Mouse (Mus musculus): Measurements from ENCODE around the gene Gpr19. TPM values are rescaled to one million over a fixed set of nuclear protein-coding genes. Genes with fewer than 3 reads are reported as not detected.

The Gpr19 gene
- total and polyA plus RNA-seq, 2 experiments from 2014 or later, result 33.2 to 38.6 TPM

GRCm38 (mm10) chr6:134934305-134934704 lies 35.9 kb upstream of the Gpr19 start:
- no peak for DNase-seq
- H3K9me3 ChIP-seq (ENCODE audit: low read length), result no peaks in the 10 kb centered on the region
- WGBS, result 89% methylated on average over 5 of the region's 5 CpGs
- H3K36me3 ChIP-seq (ENCODE audit: insufficient read depth), result no peaks in the 10 kb centered on the region
- no peak overlapping the region for H3K27ac ChIP-seq (ENCODE audit: low read depth, low read length)
- no peaks in the 10 kb centered on the region for H3K27me3 ChIP-seq (ENCODE audit: insufficient read depth, low read length)
- ATAC-seq, result no peak
- no peak for TF ChIP-seq CTCF (IDR thresholded peaks at IDR 0.05; ENCODE audit: low read depth)
- no peaks in the 10 kb centered on the region for H3K4me1 ChIP-seq (ENCODE audit: insufficient read depth)
- H3K4me3 ChIP-seq (ENCODE audit: low read depth, low read length), result no peak overlapping the region
- H3K9ac ChIP-seq, result no peak overlapping the region
- no peak overlapping the region for H3K4me2 ChIP-seq (ENCODE audit: low read depth)

GRCm38 (mm10) chr6:134933207-134933558 lies 34.8 kb upstream of the Gpr19 start:
- Histone ChIP-seq H3K27me3 (ENCODE audit: insufficient read depth, low read length) (no peaks in the 10 kb centered on the region), H3K4me3 (ENCODE audit: low read depth, low read length) (no peak overlapping the region), H3K9ac (no peak overlapping the region), H3K4me2 (ENCODE audit: low read depth) (peak overlapping the region; percentile 28; the same call in 1 of the 2 replicates), H3K36me3 (ENCODE audit: insufficient read depth) (no peaks in the 10 kb centered on the region), H3K27ac (ENCODE audit: low read depth, low read length) (no peak overlapping the region), H3K9me3 (ENCODE audit: low read length) (no peaks in the 10 kb centered on the region), H3K4me1 (ENCODE audit: insufficient read depth) (no peaks in the 10 kb centered on the region)
- ATAC-seq (no peak), DNase-seq (no peak)
- TF ChIP-seq CTCF (IDR thresholded peaks at IDR 0.05; ENCODE audit: low read depth), result no peak
- WGBS, result 79% methylated on average over 2 of the region's 2 CpGs

- TF ChIP-seq CTCF (IDR thresholded peaks at IDR 0.05; ENCODE audit: low read depth), result no peak
- no peak overlapping the region for H3K27ac ChIP-seq (ENCODE audit: low read depth, low read length)
- 60% methylated on average over 12 of the region's 12 CpGs for WGBS
- peak overlapping the region; percentile 28 for H3K4me2 ChIP-seq (ENCODE audit: low read depth)
- ATAC-seq, result no peak
- no peak overlapping the region for H3K9ac ChIP-seq
- no peaks in the 10 kb centered on the region for H3K36me3 ChIP-seq (ENCODE audit: insufficient read depth)
- no peak overlapping the region for H3K4me3 ChIP-seq (ENCODE audit: low read depth, low read length)
- H3K27me3 ChIP-seq (ENCODE audit: insufficient read depth, low read length), result no peaks in the 10 kb centered on the region
- H3K4me1 ChIP-seq (ENCODE audit: insufficient read depth), result no peaks in the 10 kb centered on the region
- no peaks in the 10 kb centered on the region for H3K9me3 ChIP-seq (ENCODE audit: low read length)
- DNase-seq, result no peak
Observed at GRCm38 (mm10) chr6:134932486-134933206, 34.3 kb upstream of the Gpr19 start.

- H3K9ac ChIP-seq, result no peak overlapping the region
- H3K4me3 ChIP-seq (ENCODE audit: low read depth, low read length), result no peak overlapping the region
- H3K4me2 ChIP-seq (ENCODE audit: low read depth), result 0 out of 2 replicates have a peak overlapping the region, but pooled peaks have one; percentile 3
- no peaks in the 10 kb centered on the region for H3K36me3 ChIP-seq (ENCODE audit: insufficient read depth)
- no peak overlapping the region for H3K27ac ChIP-seq (ENCODE audit: low read depth, low read length)
- WGBS, result 62% methylated on average over 3 of the region's 3 CpGs
- DNase-seq (no peak), ATAC-seq (no peak)
- H3K4me1 ChIP-seq (ENCODE audit: insufficient read depth), result no peaks in the 10 kb centered on the region
- no peaks in the 10 kb centered on the region for H3K9me3 ChIP-seq (ENCODE audit: low read length)
- no peak for TF ChIP-seq CTCF (IDR thresholded peaks at IDR 0.05; ENCODE audit: low read depth)
- no peaks in the 10 kb centered on the region for H3K27me3 ChIP-seq (ENCODE audit: insufficient read depth, low read length)
Observed at GRCm38 (mm10) chr6:134931146-134931545, 32.8 kb upstream of the Gpr19 start.

GRCm38 (mm10) chr6:134930383-134930782 lies 32.0 kb upstream of the Gpr19 start:
- WGBS, result 53% methylated on average over 7 of the region's 7 CpGs
- Histone ChIP-seq H3K27ac (ENCODE audit: low read depth, low read length) (no peak overlapping the region), H3K27me3 (ENCODE audit: insufficient read depth, low read length) (no peaks in the 10 kb centered on the region), H3K4me1 (ENCODE audit: insufficient read depth) (no peaks in the 10 kb centered on the region), H3K4me2 (ENCODE audit: low read depth) (peak overlapping the region; percentile 26), H3K9ac (no peak overlapping the region), H3K4me3 (ENCODE audit: low read depth, low read length) (no peak overlapping the region), H3K36me3 (ENCODE audit: insufficient read depth) (no peaks in the 10 kb centered on the region), H3K9me3 (ENCODE audit: low read length) (no peaks in the 10 kb centered on the region)
- DNase-seq, result no peak
- TF ChIP-seq CTCF (IDR thresholded peaks at IDR 0.05; ENCODE audit: low read depth), result no peak
- ATAC-seq, result no peak

GRCm38 (mm10) chr6:134929926-134930325 lies 31.5 kb upstream of the Gpr19 start:
- no peaks in the 10 kb centered on the region for H3K36me3 ChIP-seq (ENCODE audit: insufficient read depth)
- peak overlapping the region; percentile 61; the same call in 1 of the 2 replicates for H3K4me3 ChIP-seq (ENCODE audit: low read depth, low read length)
- peak overlapping the region; percentile 26 for H3K4me2 ChIP-seq (ENCODE audit: low read depth)
- TF ChIP-seq CTCF (IDR thresholded peaks at IDR 0.05; ENCODE audit: low read depth), result no peak
- no peak overlapping the region for H3K27ac ChIP-seq (ENCODE audit: low read depth, low read length)
- H3K27me3 ChIP-seq (ENCODE audit: insufficient read depth, low read length), result no peaks in the 10 kb centered on the region
- no peak for DNase-seq
- WGBS, result 25% methylated on average over 4 of the region's 4 CpGs
- H3K9ac ChIP-seq, result peak overlapping the region; percentile 25; the same call in 1 of the 2 replicates
- no peak for ATAC-seq
- H3K4me1 ChIP-seq (ENCODE audit: insufficient read depth), result no peaks in the 10 kb centered on the region
- H3K9me3 ChIP-seq (ENCODE audit: low read length), result no peaks in the 10 kb centered on the region

GRCm38 (mm10) chr6:134928889-134929310 lies 30.5 kb upstream of the Gpr19 start:
- H3K27ac ChIP-seq (ENCODE audit: low read depth, low read length), result 0 out of 2 replicates have a peak overlapping the region, but pooled peaks have one; percentile 90
- no peaks in the 10 kb centered on the region for H3K4me1 ChIP-seq (ENCODE audit: insufficient read depth)
- H3K9me3 ChIP-seq (ENCODE audit: low read length), result no peaks in the 10 kb centered on the region
- DNase-seq, result no peak
- no peak for TF ChIP-seq CTCF (IDR thresholded peaks at IDR 0.05; ENCODE audit: low read depth)
- under 1% methylated on average over 15 of the region's 15 CpGs for WGBS
- H3K4me2 ChIP-seq (ENCODE audit: low read depth), result peak overlapping the region; percentile 90
- no peaks in the 10 kb centered on the region for H3K36me3 ChIP-seq (ENCODE audit: insufficient read depth)
- peak; percentile 2 for ATAC-seq
- peak overlapping the region; percentile 76 for H3K9ac ChIP-seq
- H3K27me3 ChIP-seq (ENCODE audit: insufficient read depth, low read length), result no peaks in the 10 kb centered on the region
- peak overlapping the region; percentile 61 for H3K4me3 ChIP-seq (ENCODE audit: low read depth, low read length)

Data from forebrain, postnatal 0 days (tissue).